Mouse (Mus musculus) regulatory T cell (primary cell): ENCODE results near the gene Rinl.

Experiments
- in situ Hi-C: fragments of 300-600 bp; cut with MboI, MseI; formaldehyde crosslinking; loops from one replicate; pipeline ENCODE4 v1.15.1; 2025; ENCODE audit warnings: high pct_unique_total_duplicates

Rinl gene

DNA sequence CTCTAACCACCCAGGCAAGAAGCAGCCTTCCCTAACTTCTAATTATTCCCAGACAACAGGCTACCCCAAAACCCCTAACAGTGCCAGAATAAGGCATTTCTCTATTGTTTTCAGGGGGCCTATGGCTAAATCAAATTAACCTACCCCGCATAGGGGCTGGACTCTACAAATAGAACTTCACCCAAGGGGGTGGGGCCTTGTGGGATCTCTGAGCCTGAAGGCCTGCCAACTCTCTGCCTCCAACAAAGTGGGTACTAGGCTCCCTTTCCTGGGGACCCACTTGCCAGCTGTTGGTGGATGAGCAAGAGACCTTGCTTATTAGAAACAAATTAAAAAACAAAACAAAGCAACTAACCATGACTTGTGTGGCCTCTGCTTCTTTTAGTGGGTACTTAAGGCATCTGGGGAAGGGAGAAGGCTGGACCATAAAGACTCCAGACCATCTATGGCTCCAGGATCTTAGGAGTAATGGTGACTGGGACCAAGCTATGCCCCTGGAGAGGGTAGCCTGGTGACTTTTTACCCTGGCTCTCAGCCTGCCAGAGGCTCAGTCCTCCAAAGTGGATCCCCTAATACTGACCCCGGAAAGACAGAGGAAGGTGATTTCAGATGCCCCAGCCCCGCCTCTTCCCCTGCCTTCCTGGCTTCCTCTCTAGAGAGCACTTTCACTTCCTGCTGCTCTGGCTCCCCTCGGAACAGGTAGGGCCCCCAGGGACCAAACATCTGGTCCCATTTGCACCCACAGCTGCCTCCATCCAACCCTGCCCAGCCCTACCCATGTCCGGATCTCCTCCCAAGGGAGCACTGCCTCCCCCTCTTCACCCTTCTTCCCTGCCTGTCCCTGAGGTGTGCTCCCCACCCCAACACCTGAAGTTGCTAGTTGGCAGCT lies at the start of gene Rinl:
TSS of gene Rinl (plus strand) at position 663 of the 889 bp plus-strand sequence.
- in situ Hi-C loops = no loop called here

DNA sequence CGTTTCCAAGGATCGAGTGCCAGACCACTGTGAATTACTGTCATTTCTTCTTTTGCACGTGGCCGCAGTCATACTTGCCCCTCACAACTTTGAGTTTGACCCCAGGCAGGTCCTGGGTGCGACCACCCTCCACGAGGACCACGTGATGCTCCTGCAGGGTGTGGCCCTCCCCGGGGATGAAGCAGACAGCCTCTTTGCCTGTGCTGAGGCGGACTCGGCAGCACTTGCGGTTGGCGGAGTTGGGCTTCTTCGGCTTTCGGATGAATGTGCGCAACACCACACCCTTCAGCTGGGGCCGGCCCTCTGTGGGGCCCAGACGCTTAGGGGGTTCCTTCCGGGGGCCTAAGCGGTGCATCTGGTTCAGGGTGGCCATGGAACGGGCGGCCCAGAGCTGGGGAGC lies 48.9 kb upstream of the Rinl start:
- in situ Hi-C loops = no loop called here

DNA sequence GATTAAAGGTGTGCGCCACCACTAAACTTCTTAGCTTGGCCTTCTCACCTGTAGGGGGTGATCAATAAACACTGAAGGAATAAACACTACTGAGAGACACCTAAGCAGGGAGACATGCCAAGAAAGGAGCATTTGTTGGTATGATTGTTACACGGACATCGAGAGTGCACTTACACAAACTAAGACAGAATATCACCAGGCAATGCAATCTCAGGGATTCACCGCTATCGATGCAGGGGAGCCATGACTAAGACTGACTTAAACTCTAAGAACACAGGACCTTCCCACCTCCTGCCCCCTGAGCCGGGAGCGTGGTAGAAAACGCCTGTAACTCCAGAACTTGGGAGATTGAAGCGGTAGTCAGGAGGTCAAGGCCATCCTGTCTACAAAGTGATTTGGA lies 47.8 kb upstream of the Rinl start:
- in situ Hi-C loops = no loop called here

DNA sequence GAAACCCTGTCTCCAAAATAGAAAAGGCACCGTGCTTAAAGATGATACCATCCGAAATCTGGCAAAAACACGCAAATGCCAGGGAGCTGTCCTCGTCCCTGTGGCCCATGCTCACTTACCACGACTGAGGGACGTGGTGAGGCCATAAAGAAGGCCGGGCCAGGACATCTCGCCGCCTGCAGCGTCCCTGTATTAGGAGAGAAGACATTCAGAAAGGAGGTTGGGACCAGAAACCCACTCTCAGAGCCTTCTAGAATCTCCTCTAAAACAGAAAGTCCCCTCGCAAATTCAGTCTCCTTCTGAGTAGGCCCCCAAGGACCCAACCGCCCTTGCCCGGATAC lies 47.4 kb upstream of the Rinl start:
- in situ Hi-C loops = no loop called here

DNA sequence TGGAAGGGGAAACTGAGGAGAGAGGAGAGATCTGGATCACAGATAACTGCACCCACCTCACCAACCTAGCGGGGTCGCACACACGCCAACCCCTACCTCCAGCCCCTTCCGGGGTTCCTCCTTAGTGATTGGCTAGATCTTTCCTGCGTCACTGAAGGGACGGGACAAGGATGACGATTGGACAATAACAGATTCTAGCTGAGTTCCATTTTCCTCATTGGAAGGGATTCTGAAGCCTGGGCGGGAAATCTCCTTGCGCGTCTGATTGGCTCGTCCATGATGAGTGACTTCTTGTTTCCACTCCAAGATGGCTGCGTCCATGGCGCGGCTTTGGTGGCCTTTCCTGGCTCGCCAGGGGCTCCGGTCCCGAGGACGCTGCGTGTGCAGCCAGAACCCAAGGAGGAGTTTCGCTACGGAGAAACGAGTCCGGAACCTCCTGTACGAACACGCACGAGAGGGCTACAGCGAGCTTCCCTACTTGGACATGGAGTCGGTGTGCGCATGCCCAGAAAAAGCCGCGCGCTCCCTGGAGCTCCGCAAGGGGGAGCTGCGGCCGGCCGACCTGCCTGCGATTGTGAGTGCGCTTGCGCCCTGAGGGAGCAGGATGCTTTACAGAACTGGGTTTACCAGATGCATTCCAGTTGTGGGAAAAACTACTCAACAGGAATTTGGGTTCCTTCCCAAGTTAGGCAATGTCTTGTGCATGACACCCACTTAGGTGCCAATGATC lies 46.9 kb upstream of the Rinl start, which contains the start of the genes Mrps12 and Sars2:
TSS of gene Mrps12 (minus strand) at position 112 of the 730 bp plus-strand sequence.
TSS of gene Sars2 (plus strand) at position 284 of the 730 bp plus-strand sequence.
- in situ Hi-C loops = no loop called here

DNA sequence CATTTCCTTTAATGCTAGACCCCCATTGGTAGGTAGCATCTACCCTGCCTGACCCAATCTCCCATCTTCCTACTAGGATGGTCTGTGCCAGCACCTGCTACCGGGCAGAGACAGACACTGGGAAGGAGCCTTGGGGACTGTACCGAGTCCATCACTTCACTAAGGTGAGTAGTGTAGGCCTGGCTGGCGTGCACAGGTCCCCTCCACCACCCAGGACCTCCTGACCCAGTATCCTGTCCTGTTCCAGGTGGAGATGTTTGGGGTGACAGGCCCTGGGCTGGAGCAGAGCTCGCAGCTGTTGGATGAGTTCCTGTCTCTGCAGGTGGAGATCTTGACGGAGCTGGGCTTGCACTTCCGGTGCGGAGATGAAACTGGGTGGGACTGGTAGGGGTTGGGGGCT lies 38.8 kb upstream of the Rinl start:
- in situ Hi-C loops = no loop called here

DNA sequence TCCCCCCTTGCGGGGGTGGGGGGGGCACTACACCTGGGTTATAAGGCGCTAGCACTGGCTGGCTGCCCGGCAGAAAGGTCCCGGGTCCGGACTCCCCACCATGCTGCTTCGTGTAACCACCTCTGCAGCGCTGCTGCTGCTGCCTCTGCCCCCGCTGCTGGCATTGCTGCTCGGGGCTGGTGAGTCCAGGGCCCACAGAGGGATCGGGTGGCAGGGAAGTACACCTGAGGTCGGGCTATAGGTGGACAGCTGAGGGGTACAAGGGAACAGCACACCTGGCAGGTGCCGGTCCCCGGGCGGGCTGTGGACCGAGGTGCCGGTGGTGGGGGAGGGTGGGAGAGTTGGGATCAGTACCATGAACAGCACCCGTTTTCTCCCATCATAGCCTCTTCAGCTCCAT lies 32.7 kb upstream of the Rinl start, which contains the start of gene Ccer2:
TSS of gene Ccer2 (plus strand) at position 96 of the 400 bp plus-strand sequence.
- in situ Hi-C loops = no loop called here

DNA sequence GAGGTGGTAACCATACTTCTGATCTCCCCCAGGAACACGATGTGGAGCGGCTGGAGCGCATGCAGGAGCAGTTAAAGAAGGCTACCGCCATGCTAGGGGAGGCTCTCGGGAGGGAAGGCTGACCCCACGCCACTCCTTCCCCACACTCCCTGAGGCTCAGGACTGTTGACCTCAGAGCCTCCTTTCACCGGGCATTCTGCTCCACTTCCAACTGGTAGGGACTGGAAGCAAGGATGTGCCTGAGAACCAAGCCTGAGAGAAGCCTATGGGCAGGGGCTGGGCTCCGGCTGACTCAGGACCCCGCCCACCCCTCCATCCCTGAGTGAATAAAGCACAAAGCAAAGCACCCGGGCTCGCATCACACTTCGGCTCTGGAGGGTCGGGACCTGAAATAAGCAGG lies 30.1 kb upstream of the Rinl start:
- in situ Hi-C loops = no loop called here

DNA sequence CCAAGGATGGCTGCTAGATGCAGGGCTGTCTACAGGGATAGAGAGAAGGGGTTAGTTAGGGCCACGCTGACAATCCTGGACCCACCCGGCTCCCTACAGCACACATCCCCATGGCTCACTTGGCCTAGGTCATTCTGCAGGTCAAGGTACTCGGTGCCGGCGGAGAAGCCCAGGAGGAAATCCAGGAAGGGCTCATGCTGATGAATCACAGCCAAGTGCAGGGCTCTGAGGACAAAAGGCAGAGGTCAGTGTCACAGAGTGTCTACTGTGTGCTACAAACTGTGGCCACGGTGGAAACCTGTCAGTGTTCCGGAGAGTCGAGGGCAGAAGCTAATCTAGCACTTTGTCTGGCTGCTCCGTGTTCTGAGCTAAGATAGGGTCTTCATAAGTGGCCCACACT lies 26.9 kb upstream of the Rinl start:
- in situ Hi-C loops = no loop called here

DNA sequence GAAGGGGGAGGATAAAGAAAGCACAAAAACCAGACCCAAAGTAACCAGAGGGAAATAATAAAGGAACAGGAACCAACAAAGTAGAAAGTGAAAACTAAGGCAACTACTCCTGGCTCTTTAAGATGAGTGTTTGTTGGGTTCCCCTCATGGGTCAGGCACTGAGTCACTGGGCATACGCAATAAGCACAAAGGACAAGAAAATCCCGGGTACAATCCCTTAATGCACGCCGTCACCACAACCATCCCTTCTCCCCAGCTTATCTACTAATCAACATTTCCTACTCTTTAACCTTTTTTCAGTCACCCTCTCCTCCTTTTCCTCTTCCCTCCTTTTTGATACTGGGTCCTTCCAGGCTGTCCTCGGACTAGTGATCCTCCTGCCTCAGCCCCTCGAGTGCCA lies 23.6 kb upstream of the Rinl start:
- in situ Hi-C loops = no loop called here

DNA sequence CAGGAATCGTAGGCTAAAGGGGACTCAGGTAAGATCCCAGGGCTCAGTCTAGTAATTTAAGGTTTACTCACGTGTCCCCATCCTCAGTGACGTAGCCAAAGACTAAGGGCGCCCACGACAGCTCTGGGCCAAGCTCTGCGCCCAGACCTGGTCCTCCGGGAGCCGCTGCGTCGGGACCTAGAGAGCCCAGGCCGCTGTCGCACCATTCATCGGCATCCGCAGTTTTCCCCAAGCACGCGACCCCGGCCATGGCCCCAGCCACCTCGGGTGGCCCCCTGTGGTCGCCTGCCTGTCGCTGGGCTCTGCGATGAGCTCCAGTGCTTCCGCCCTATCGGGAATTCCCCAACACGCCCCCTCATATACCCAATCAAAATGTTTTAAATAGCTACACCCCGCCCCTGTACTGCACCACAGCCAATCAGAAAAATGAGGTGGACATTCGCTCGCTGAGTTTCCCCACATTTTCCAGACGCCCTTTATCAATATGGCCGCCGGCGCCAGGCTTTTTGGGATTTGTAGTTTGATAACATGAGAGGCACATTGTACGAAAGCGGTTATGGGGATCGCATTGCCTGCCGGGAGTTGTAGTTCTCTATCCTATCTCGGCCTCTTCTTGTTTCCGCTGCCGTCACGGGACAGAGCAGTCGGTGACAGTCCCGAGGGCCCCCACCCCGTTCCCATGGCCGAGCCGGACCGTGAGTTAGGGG lies 22.4 kb upstream of the Rinl start, which contains the start of gene Sirt2:
TSS of gene Sirt2 (plus strand) at position 563 of the 707 bp plus-strand sequence.
- in situ Hi-C loops = no loop called here

DNA sequence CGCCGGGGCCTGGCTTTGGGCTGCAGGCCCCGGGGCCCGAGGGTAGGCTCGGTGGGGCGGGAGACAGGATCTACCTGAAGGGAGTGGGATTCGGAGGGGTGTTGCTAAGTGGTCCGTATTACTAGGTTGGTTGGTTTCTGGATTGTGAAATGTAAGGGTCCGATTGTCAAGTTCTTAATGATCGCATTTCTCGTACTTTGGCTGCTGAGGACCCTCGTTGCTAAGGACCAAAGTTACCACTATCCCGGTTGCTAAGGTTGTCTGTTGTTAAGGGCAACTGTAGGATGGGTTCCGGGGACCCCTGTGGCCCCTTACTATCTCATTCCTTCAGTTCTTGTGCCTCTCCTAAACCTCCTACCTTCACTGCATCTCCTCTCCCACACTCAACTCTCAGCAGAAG lies 21.9 kb upstream of the Rinl start:
- in situ Hi-C loops = no loop called here

DNA sequence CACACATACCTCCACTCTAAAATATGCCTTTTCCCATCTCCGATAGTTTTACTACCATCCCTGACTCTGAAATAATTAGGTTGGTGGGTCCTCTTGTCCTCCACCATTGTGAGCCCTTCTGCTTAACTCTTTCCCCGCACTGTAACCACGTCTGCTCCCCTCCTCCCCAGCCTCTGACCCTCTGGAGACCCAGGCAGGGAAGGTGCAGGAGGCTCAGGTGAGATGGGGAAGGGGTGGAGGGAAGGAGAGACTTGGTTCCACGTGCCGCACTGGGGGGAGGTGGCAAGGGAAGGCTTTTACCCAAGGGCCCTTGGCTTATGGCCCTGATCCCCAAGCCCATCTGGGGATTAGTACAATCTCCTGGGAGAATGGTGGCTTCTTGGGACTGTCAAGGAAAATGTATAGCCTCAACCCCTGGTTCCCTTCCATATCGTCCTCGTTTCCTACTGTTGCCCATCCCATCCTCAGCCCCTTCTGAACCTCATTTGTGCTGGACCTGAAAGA lies 21.3 kb upstream of the Rinl start, which contains the start of gene Nfkbib:
TSS of gene Nfkbib (minus strand) at position 51 of the 504 bp plus-strand sequence.
- in situ Hi-C loops = no loop called here

DNA sequence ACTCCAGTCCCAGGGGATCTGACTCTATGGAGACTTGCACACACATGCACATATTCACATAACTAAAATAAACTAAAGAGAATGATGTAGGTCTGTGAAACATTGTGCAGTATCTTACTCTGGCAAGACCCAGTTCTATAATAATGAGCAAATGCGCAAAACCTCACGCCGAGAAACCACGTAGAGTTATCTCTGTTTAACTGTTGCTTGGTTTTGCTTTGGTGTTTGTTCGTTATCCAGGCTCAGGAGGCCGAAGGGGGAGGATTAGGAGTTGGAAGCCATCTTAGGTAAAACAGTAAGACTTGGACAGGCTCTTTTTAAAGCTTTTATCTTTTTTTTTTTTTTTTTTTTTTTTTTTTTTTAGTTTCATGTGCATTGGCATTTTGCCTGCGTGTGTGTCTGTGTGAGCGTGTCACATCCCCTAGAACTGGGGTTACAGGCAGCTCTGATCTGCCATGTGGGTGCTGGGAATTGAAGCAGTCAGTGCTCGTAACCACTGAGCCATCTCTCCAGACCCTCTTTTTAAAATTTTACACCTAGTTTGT lies 19.3 kb upstream of the Rinl start:
- in situ Hi-C loops = no loop called here

DNA sequence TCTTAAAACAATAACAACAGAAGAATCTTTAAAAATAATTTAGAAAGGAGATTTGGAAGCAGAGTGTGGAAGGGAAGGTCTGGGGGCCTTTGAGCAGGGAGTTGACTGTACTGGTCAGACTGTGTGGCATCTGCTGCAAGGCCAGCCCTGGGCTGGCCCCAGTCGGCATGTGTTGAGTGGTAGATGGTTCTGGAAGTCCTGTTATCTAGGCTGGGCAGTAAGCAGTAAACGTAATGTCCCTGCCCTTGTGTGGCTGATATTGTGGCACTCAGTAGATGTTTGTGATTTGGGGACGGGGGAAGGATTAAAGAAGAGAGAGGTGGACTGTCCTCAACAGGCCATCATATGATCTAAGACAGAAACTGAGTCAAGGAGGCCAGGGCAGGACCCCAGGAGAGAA lies 18.5 kb upstream of the Rinl start:
- in situ Hi-C loops = no loop called here

DNA sequence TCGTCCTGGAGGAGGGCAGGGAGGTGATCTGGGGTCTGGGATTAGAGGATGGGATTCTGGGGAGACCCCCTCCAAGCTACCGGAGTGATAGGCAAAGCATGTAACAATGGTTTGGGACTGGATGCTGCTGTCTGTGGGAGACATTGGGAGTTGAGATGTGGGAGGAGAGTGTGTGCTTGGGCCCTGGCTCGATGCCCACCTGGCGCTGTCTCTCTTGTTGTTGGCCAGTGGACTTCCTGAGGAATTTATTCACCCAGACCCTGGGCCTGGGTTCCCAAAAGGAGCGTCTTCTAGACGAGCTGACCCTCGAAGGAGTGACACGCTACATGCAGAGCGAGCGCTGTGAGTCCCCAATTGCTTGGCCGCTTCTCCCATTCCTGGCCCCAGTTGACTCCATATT lies 16.9 kb upstream of the Rinl start:
- in situ Hi-C loops = no loop called here

DNA sequence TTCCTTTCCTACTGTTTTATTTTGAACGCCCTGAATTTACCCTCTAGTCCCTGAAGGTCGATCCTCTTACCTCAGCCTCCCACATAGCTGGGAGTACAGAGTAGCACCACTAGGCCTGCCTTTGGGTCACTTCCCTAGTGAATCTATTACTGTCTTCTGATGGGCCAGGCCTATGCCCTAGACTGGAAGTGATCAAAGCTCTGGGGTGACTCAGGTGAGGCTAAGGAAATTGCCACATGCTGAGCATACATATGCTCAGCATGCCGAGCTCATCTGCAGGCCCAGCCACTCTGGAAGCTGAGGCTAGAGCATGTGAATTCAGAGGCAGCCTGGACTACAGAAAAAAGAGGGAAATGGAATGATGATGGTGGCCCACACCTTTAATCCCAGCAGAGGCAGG lies 15.6 kb upstream of the Rinl start:
- in situ Hi-C loops = no loop called here

DNA sequence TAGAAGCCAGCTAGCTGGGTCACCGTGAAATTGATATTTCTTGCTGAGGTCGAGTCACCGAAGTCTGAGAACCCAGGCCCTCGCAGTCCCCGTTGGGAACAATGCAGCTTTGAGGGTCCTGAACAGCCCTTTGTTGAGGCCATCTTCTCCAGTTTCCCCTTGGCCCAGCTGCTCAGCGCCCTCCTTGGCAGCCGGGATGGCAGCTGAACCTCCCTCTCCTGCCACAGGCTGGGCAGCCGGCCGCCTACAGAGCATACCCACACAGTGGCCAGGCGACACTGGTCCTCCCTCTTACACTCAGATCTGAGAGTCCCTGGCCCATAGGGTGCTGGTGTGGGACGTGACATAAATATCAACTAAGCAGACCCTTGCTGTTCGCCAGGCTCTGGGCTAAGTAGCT lies 14.6 kb upstream of the Rinl start:
- in situ Hi-C loops = no loop called here

DNA sequence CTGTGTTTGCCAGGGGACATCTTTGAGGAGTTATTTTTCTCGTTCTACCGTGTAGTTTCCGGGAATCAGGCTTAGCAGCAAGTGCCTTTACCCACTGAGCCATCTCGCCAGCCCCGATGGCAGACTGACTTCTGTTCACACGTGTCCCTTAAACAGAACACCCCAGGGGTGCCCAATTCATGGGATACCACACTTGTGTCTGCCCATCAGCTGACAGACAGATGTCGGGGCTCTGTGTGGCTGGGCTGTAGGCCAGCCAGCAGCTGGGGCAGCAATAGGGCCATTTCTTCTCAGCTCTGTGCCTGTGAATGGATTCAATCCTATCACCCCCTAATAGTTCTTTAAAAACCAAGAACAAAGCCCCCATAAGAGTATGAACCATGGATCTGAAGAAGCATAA lies 13.6 kb upstream of the Rinl start:
- in situ Hi-C loops = no loop called here

DNA sequence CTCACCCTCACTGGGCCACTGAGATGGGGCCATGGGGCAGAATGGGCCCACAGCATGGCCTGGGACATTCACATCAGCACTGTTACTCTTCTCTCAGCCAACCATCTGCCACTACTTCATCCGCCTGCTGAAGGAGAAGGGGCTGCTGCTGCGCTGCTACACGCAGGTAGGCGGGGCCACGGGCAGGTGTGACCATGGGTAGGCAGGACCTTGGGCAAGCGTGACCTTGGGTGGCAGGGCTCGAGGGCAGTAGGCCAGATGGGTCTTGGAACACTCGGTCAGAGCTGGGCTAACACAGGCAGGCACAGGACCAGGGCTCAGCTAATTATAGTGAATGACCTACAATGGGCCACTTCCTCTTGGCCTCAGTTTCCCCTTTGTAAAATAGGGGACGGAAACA lies 9.9 kb upstream of the Rinl start:
- in situ Hi-C loops = no loop called here

DNA sequence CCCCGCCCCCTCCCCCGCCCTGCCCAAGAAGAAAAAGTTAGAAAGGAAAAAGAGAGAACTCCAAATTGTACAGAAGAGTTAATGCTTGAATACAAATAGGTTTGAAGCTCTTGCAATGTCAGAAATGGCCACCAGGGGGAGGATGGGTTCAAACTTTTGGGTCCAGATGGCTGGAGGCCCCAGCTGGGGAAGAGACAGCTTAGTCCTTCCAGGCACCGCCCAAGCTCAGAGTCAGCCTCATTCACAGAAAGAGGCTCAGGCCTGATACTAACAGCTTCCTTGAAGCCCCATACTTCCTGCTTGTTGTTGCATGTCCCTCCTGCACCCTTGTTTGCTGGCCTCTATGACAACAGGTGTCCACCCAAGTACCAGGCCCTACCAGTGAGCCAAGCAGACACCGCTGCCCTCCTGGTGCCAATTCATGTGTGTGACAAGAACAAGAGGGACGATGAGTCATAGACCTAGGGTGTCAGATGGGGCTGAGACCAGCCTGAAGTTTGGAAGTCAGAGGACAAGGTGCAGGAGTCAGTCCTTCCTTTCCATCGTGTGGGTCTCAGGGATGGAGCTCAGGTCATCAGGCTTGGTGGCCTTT lies 8.6 kb upstream of the Rinl start:
- in situ Hi-C loops = no loop called here
